Mouse (Mus musculus): ENCODE data around the gene Gpr183.

- no peak for TF ChIP-seq POLR2A (IDR thresholded peaks at IDR 0.05; ENCODE audit: extremely low read depth, insufficient read depth, low read length)
- no peak for TF ChIP-seq CTCF (IDR thresholded peaks at IDR 0.05; ENCODE audit: low read depth, low read length)
Observed at GRCm38 (mm10) chr14:121991921-121992320, 26.9 kb upstream of the Gpr183 start.

Data from liver, adult 2 months (tissue).